Mouse (Mus musculus) heart, adult 8-10 months (tissue): ENCODE data around the gene Gm20481. TPM values are rescaled to one million over a fixed set of nuclear protein-coding genes. Genes with fewer than 3 reads are reported as not detected.

Source experiments
- total RNA-seq, 4 experiments: library from RNA; stranded (reverse); gene quantifications; 2 replicates each; pipeline ENCODE4 v1.2.4; 2022

The Gm20481 gene
- total RNA-seq, 4 experiments from 2014 or later: not detected

Other genes starting within 250 kb of the Gm20481 start
- 10 to 100 TPM; 14.3 to 71.5 (median 21.2) TPM for gene C4b, start 226.0 kb upstream of the Gm20481 start, total RNA-seq
- gene Cyp21a1, start 165.4 kb upstream of the Gm20481 start, total RNA-seq: under 1 TPM in 1 of 4 experiments, not detected in 3; 0.35 TPM
- 10 to 100 TPM in 2 of 4 experiments, 1 to 10 TPM in 2; 8.2 to 14.6 (median 9.5) TPM for gene Stk19, start 133.0 kb upstream of the Gm20481 start, total RNA-seq
- 10 to 100 TPM; 10.6 to 15.9 (median 11.5) TPM for gene Dxo, start 132.9 kb upstream of the Gm20481 start, total RNA-seq
- gene Skiv2l, start 119.7 kb upstream of the Gm20481 start, total RNA-seq: 10 to 100 TPM; 21.8 to 29.1 (median 25.8) TPM
- gene Nelfe, start 119.5 kb upstream of the Gm20481 start, total RNA-seq: 10 to 100 TPM; 16.6 to 17.9 (median 16.7) TPM
- 1 to 10 TPM; 2.2 to 8.5 (median 4.5) TPM for gene Cfb, start 107.4 kb upstream of the Gm20481 start, total RNA-seq
- gene Zbtb12, start 90.4 kb upstream of the Gm20481 start, total RNA-seq: 1 to 10 TPM; 8.5 to 9.9 (median 9.1) TPM
- gene Gm20547, start 87.9 kb upstream of the Gm20481 start, total RNA-seq: not detected
- gene C2, start 71.6 kb upstream of the Gm20481 start, total RNA-seq: 1 to 10 TPM; 1.8 to 4.1 (median 3.0) TPM
- 10 to 100 TPM; 41.5 to 45.8 (median 42.4) TPM for gene Ehmt2, start 71.4 kb upstream of the Gm20481 start, total RNA-seq
- not detected for gene Slc44a4, start 55.4 kb upstream of the Gm20481 start, total RNA-seq
- gene Neu1, start 38.7 kb upstream of the Gm20481 start, total RNA-seq: 10 to 100 TPM; 13.0 to 16.1 (median 14.4) TPM
- gene Hspa1b, start 10.7 kb upstream of the Gm20481 start, total RNA-seq: 1 to 10 TPM; 1.4 to 5.5 (median 2.6) TPM
- gene Hspa1a, start 2.2 kb downstream of the Gm20481 start, total RNA-seq: 1 to 10 TPM; 1.8 to 7.5 (median 3.6) TPM
- gene Hspa1l, start 2.8 kb downstream of the Gm20481 start, total RNA-seq: 10 to 100 TPM in 2 of 4 experiments, 1 to 10 TPM in 2; 8.7 to 13.3 (median 11.0) TPM
- 10 to 100 TPM; 17.5 to 21.7 (median 17.9) TPM for gene Lsm2, start 11.9 kb downstream of the Gm20481 start, total RNA-seq
- 10 to 100 TPM; 28.3 to 31.4 (median 29.3) TPM for gene Vars, start 31.1 kb downstream of the Gm20481 start, total RNA-seq
- 10 to 100 TPM; 12.0 to 18.5 (median 16.6) TPM for gene Vwa7, start 46.7 kb downstream of the Gm20481 start, total RNA-seq
- not detected for gene Sapcd1, start 58.1 kb downstream of the Gm20481 start, total RNA-seq
- gene Msh5, start 76.8 kb downstream of the Gm20481 start, total RNA-seq: under 1 TPM in 2 of 4 experiments, not detected in 2; 0.33 to 0.56 TPM
- 10 to 100 TPM; 21.6 to 33.8 (median 30.0) TPM for gene Clic1, start 80.1 kb downstream of the Gm20481 start, total RNA-seq
- gene Ddah2, start 89.1 kb downstream of the Gm20481 start, total RNA-seq: 10 to 100 TPM; 13.5 to 22.7 (median 21.5) TPM
- not detected for gene Ly6g6c, start 95.5 kb downstream of the Gm20481 start, total RNA-seq
- 1 to 10 TPM in 1 of 4 experiments, under 1 TPM in 3; 0.34 to 1.0 (median 0.85) TPM for gene Mpig6b, start 96.3 kb downstream of the Gm20481 start, total RNA-seq
- not detected for gene Ly6g6e, start 107.0 kb downstream of the Gm20481 start, total RNA-seq
- under 1 TPM in 3 of 4 experiments, not detected in 1; 0.69 to 0.95 (median 0.85) TPM for gene Ly6g6d, start 108.2 kb downstream of the Gm20481 start, total RNA-seq
- under 1 TPM in 1 of 4 experiments, not detected in 3; 0.24 TPM for gene Ly6g6f, start 115.7 kb downstream of the Gm20481 start, total RNA-seq
- 10 to 100 TPM; 60.7 to 64.8 (median 62.3) TPM for gene Abhd16a, start 119.4 kb downstream of the Gm20481 start, total RNA-seq
- not detected for gene Ly6g5c, start 138.4 kb downstream of the Gm20481 start, total RNA-seq
- gene Ly6g5b, start 145.5 kb downstream of the Gm20481 start, total RNA-seq: not detected
- 10 to 100 TPM in 1 of 4 experiments, 1 to 10 TPM in 3; 6.6 to 10.2 (median 8.2) TPM for gene Gpank1, start 151.5 kb downstream of the Gm20481 start, total RNA-seq
- gene Csnk2b, start 152.1 kb downstream of the Gm20481 start, total RNA-seq: 100 to 1,000 TPM; 152 to 184 (median 155) TPM
- 10 to 100 TPM; 27.8 to 33.4 (median 30.3) TPM for gene D17H6S53E, start 156.5 kb downstream of the Gm20481 start, total RNA-seq
- gene Apom, start 162.1 kb downstream of the Gm20481 start, total RNA-seq: under 1 TPM in 1 of 4 experiments, not detected in 3; 0.26 TPM
- gene Bag6, start 165.3 kb downstream of the Gm20481 start, total RNA-seq: 100 to 1,000 TPM; 233 to 266 (median 242) TPM
- 100 to 1,000 TPM; 130 to 143 (median 140) TPM for gene Prrc2a, start 195.0 kb downstream of the Gm20481 start, total RNA-seq
- 1 to 10 TPM; 1.9 to 3.3 (median 2.4) TPM for gene Aif1, start 206.2 kb downstream of the Gm20481 start, total RNA-seq
- gene Lst1, start 218.5 kb downstream of the Gm20481 start, total RNA-seq: 1 to 10 TPM; 1.8 to 3.6 (median 2.6) TPM
- gene Ltb, start 224.5 kb downstream of the Gm20481 start, total RNA-seq: 1 to 10 TPM in 1 of 4 experiments, under 1 TPM in 3; 0.69 to 1.6 (median 0.80) TPM
- gene Tnf, start 232.1 kb downstream of the Gm20481 start, total RNA-seq: under 1 TPM; 0.25 to 0.97 (median 0.52) TPM
- gene Lta, start 235.4 kb downstream of the Gm20481 start, total RNA-seq: under 1 TPM in 1 of 4 experiments, not detected in 3; 0.44 TPM